Mouse (Mus musculus) inflammation-experienced regulatory T-cells, adult 6 months (primary cell): ENCODE measurements around the gene Ehd2. TPM values are rescaled to one million over a fixed set of nuclear protein-coding genes. Genes with fewer than 3 reads are reported as not detected.

Experiments used
- ATAC-seq: one replicate; pipeline ENCODE4 v1.8.0; 2017
- polyA plus RNA-seq, 3 experiments: library from polyadenylated mRNA; unstranded; fragments of 100-300 nt; shearing (Covaris generic); gene quantifications; one replicate each; pipeline ENCODE4 v1.2.1; 2017

Ehd2 gene
- under 1 TPM in 2 of 3 experiments, not detected in 1; 0.19 to 0.34 TPM for polyA plus RNA-seq

DNA sequence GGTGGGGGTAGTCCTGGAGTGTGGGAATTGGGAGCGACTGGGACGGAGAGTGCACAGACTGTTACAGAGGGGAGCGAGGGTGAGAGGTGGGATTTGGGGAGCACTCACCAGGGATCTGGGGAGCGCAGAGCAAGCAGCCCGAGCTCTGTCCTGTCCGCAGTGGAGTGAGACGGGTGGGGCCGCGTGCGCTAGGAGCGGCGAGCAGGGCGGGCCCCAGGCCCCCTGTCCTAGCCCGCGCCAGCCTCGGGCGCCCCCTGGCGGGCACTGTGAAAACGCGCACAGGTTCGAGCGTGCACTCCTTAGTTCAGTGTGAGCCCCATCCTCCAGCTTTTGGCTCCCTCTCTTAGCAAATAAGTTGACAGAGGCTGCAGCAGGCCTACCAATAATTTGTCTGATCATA, at the start of gene Ehd2:
Ehd2 (minus strand) TSS at position 256 of the 400 bp plus-strand sequence.
- ATAC-seq = peak; percentile 50

- ATAC-seq = no peak
Measured at GRCm38 (mm10) chr7:16015384-16015783, 48.0 kb upstream of the Ehd2 start.

DNA sequence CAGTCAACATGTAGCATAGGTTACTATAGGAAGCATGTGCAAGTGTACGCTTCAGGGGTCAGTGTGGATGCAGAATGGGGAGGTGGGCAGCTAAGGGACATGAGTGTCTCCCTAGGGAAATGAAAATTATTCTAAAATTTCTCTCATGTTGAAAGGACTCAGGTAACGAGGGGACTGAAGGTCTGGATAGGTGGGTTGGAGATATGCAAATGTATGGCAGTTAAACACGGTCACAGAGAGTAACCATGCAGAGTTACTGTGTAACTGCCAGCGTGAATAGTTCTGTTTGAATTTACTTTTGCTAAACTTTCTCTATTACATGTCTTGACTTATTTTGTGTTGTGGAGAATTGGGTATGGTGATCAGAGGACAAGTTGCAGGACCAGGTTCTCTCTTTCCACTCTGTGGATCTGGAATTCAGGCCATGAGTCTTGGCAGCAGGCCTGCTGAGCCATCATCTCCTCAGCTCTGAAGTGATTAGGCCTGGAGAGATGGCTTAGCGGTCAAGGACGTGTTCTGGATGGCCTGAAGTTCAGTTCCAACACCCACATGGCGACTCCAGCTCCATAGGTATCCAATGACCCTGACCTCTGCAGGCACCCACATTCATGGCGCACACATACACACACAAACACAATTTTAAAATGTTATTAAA, 47.3 kb upstream of the Ehd2 start:
- no peak for ATAC-seq

GRCm38 (mm10) chr7:16013722-16014275, 46.4 kb upstream of the Ehd2 start:
- no peak for ATAC-seq

GRCm38 (mm10) chr7:16012576-16013263, 45.4 kb upstream of the Ehd2 start:
- peak; percentile 52 for ATAC-seq

DNA sequence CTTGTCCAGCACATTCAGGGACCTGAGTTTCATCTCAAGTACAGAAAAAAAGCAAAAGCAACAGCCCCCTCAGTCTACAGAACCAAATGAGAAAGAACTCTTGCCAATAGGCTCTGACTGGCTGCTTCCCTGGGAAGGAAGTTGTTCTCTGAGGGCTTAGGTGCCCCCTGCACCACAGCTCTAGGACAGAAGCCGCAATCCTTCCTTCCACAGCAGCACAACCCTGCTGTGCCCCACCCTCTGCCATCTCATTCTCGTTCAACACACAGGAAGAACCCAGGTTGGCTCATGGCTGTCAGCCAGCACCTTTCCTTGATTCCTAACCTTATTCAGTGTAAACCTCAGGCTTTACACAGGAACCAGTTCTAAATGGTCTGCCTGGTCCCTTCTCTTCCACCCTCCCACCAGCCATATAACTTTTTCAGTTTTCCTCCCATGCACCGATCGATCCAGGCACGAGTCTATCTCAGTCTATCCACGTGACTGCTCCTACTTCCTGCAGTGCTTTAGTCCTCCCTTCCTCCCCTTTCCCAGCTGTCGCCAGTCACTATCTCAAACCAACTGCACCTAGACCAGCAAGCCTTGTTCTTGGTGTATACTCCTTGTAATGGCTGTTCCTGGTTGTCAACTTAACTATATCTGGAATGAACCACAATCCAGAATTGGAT, 44.2 kb upstream of the Ehd2 start:
- no peak for ATAC-seq

DNA sequence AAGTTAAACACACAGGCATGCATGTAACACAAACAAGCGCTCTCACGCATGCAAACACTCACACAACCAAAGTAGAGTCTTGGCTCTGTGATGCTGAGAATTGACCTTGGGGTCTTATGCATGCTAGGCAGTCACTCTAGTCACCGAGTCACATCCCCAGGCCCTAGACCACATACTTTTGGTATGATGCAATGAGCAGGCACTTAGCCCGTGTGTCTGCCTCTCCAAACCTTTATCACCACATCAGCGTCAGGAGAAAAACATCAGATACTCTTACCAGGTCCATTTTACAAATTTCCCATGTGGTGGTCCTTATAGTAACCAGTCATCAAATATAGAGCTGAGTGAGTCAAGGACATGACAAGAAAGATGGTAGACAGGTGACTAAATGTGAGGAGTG, 43.3 kb upstream of the Ehd2 start:
- ATAC-seq = no peak

- ATAC-seq = no peak
Measured at GRCm38 (mm10) chr7:16009636-16010035, 42.3 kb upstream of the Ehd2 start.

- no peak for ATAC-seq
Measured at GRCm38 (mm10) chr7:16005020-16005419, 37.7 kb upstream of the Ehd2 start.

- no peak for ATAC-seq
Measured at GRCm38 (mm10) chr7:16004177-16004856, 37.0 kb upstream of the Ehd2 start.

DNA sequence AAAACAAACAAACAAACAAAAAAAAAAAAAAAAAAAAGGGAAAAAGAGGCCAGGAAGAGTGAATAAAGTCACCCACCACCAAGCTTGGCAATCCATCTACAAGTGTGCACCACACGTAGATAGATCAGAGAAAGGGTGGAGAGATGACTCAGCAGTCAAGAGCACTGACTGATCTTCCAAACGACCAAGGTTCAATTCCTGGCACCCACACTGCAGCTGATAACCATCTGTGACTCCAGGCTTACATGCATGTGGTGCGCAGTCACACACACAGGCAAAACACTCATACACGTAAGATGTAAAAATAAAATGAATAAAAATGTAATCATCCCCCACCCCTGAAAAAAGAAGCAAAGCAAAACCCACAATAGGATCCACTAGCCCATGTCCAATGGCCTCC, 35.7 kb upstream of the Ehd2 start:
- ATAC-seq = no peak

- ATAC-seq = no peak
Measured at GRCm38 (mm10) chr7:16002171-16002570, 34.8 kb upstream of the Ehd2 start.

GRCm38 (mm10) chr7:16001691-16002090, 34.3 kb upstream of the Ehd2 start:
- ATAC-seq = peak; percentile 64

DNA sequence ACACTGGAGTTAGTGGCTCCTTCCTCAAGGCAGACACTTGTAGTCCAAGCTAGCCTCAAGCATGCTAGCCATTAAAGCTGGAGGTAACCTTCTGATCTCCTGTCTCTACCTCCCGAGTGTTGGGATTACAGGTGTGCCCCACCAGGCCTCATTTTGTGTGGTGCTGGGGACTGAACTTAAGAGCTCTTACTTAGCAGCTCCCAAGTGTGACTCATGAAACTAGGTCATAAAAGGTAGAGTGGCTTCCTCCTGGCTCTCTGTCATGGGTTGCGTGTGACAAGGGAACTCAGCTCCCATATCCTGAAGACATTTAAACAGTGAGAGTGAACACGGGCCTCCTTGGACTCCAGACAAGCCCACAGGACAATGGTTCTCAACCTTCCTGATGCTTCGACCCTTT, 26.4 kb upstream of the Ehd2 start:
- ATAC-seq = no peak

GRCm38 (mm10) chr7:15993152-15993551, 25.8 kb upstream of the Ehd2 start:
- no peak for ATAC-seq

DNA sequence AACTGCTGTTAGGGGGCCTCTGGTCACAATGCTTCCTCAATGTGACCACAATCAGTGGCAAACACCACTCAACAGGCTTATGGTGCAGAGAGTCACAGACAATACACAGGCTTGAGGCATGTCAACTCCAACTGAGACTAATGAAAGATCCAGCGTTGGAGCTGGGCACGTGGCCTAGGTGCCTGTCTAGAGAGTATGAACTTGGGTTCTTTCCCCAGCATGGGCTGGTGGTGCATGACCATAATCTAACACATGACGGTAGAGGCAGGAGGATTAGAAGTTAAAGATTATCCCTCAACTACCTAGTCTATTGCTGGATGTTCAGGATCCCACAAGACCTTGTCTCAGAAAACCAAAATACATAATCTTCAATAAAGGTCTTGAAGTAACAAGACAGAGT, 24.4 kb upstream of the Ehd2 start:
- no peak for ATAC-seq

GRCm38 (mm10) chr7:15987661-15988356, 20.4 kb upstream of the Ehd2 start:
- no peak for ATAC-seq

GRCm38 (mm10) chr7:15982729-15983407, 15.5 kb upstream of the Ehd2 start:
- peak; percentile 79 for ATAC-seq

GRCm38 (mm10) chr7:15981538-15981937, 14.2 kb upstream of the Ehd2 start:
- ATAC-seq = no peak

DNA sequence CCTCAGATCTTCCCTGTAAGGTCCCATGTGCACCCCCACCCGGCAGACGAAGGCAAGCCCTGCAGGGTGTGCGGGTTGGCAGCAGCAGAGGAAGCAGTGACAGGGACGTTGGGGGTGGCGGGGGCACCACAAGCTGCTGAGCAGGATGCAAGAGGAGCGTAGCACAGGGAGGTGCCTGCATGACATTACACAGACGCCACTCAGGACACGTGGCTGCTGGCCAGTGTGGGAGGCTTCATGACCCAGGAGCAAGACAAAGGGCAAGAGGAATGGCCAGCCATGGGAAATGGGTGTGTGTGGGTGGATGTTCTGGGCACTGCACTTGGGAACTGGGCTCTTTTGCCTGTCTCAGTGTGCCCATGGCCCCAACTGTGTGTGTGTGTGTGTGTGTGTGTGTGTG, 12.9 kb upstream of the Ehd2 start:
- no peak for ATAC-seq

DNA sequence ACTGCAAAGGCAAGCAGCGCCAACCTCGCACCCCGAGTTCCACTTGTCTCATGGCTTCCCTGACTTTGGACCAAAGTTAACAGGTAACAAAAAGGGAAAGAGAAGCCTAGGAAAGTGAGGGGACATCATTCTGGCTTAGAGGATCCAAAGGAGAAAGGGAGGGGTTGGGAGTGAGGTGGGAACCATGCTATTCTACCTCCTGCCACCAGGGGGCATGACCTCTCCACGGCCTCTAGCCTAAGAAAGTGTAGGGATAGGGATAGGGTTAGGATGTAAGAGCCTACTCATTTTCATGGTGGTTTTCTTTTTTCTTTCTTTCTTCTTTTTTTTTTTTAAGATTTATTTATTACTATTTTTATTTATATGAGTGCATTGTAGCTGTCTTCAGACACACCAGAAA, 8.5 kb upstream of the Ehd2 start:
- peak; percentile 58 for ATAC-seq

DNA sequence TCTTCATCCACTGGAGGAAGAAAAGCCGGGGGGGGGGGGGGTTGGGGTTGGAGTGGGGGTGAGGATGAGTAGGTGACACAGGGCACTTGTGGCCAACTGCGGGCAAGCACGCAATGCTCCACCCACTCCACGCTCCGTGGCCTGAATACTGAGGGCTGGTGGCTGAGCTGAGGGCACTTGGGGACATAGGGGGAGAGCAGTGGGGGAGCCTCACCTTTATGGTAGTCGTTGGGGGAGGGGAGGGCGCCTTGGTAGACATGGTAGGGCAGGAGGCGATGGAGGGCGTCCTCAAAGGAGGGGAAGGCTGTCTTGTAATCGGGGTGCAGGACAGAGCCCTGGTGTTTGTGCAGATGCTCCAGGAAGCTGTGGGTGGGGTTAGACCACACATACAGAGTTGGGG, 8.1 kb upstream of the Ehd2 start:
- no peak for ATAC-seq
